Mouse (Mus musculus): ENCODE measurements around the gene Plekhm3.

GRCm38 (mm10) chr1:64847565-64847964 lies 109.1 kb downstream of the Plekhm3 start:
- TF ChIP-seq GATA1 (IDR thresholded peaks at IDR 0.05; ENCODE audit: borderline replicate concordance, low read length) = no peak
- TF ChIP-seq FLI1 (IDR thresholded peaks at IDR 0.05; ENCODE audit: low read length) = no peak
